Mouse (Mus musculus) layer of hippocampus, adult 9-10 months (tissue): Measurements from ENCODE around the gene Oog2.
"Not testable (repeated sequence)": the region's sequence is repeated elsewhere in the genome, so short reads cannot be mapped to it uniquely, and the experiment has no call there.

ENCODE experiments used
- DNase-seq: peaks from one replicate; pipeline ENCODE4 v3.0.0; 2022; ENCODE audit warnings: low spot score

The Oog2 gene

GRCm38 (mm10) chr4:144190419-144190818, at the start of gene Oog2:
Oog2 (plus strand) TSS chr4:144190719.
- DNase-seq = no peak

GRCm38 (mm10) chr4:144162563-144162962, 28.0 kb upstream of the Oog2 start, which contains the start of gene Oog3:
Oog3 (minus strand) TSS chr4:144162663.
- no peak for DNase-seq

- DNase-seq = not testable (repeated sequence)
Observed at GRCm38 (mm10) chr4:144213218-144213617, 22.7 kb downstream of the Oog2 start, which contains the start of gene C87977. C87977 (minus strand) TSS chr4:144213318.
